Mouse (Mus musculus) C2C12 (cell line): Measurements from ENCODE around the gene Nwd2. TPM values are rescaled to one million over a fixed set of nuclear protein-coding genes. Genes with fewer than 3 reads are reported as not detected.

Experiments used
- H3K27me3 ChIP-seq: one replicate; pipeline ENCODE4 v1.6.1; 2011; ENCODE audit not compliant: control insufficient read depth, insufficient read depth, insufficient read length
- H3K36me3 ChIP-seq: one replicate; pipeline ENCODE4 v1.6.1; 2011; ENCODE audit not compliant: control insufficient read depth, insufficient read depth
- H3K4me3 ChIP-seq: one replicate; pipeline ENCODE4 v1.5.1; 2011; ENCODE audit warnings: mild to moderate bottlenecking, control low read depth; ENCODE audit not compliant: poor library complexity, insufficient read depth, severe bottlenecking
- H3K79me2 ChIP-seq: one replicate; pipeline ENCODE4 v1.6.1; 2011; ENCODE audit not compliant: control insufficient read depth, insufficient read depth
- H3K79me3 ChIP-seq: one replicate; pipeline ENCODE4 v1.6.1; 2011; ENCODE audit warnings: low read depth, control low read depth
- H3ac ChIP-seq: one replicate; pipeline ENCODE3; 2011; ENCODE audit warnings: low read depth; ENCODE audit not compliant: control insufficient read depth, insufficient read length
- CEBPB ChIP-seq: IDR thresholded peaks from one replicate; pipeline ENCODE4 v1.6.1; 2011; ENCODE audit warnings: low read depth, mild to moderate bottlenecking, control low read depth, moderate library complexity
- CTCF ChIP-seq: IDR thresholded peaks from one replicate; pipeline ENCODE4 v1.5.1; 2011; ENCODE audit not compliant: control insufficient read depth, insufficient read depth, insufficient read length
- FOSL1 ChIP-seq: IDR thresholded peaks from one replicate; pipeline ENCODE4 v1.8.0; 2011; ENCODE audit warnings: mild to moderate bottlenecking, low read length; ENCODE audit not compliant: poor library complexity, insufficient read depth, severe bottlenecking
- MAX ChIP-seq: IDR thresholded peaks from one replicate; pipeline ENCODE4 v1.6.1; 2011; ENCODE audit warnings: mild to moderate bottlenecking, control low read depth
- MYOD1 ChIP-seq: IDR thresholded peaks from one replicate; pipeline ENCODE4 v1.6.1; 2011; ENCODE audit warnings: low read depth; ENCODE audit not compliant: control insufficient read depth, insufficient read length
- MYOG ChIP-seq: IDR thresholded peaks from one replicate; pipeline ENCODE4 v1.6.1; 2011; ENCODE audit not compliant: control insufficient read depth, insufficient read length; ENCODE audit errors: extremely low read depth
- USF1 ChIP-seq: IDR thresholded peaks from one replicate; pipeline ENCODE4 v1.6.1; 2011; ENCODE audit warnings: low read depth, mild to moderate bottlenecking, control low read depth, moderate library complexity
- polyA plus RNA-seq: library from polyadenylated mRNA; unstranded; fragments of >200 nt; fragmentation: generic; extraction: Trizol; gene quantifications from one replicate; pipeline ENCODE4 v1.2.1, GENCODE M21; 2012; ENCODE audit warnings: missing spikeins

The Nwd2 gene
- polyA plus RNA-seq, 1 experiment = not detected

DNA sequence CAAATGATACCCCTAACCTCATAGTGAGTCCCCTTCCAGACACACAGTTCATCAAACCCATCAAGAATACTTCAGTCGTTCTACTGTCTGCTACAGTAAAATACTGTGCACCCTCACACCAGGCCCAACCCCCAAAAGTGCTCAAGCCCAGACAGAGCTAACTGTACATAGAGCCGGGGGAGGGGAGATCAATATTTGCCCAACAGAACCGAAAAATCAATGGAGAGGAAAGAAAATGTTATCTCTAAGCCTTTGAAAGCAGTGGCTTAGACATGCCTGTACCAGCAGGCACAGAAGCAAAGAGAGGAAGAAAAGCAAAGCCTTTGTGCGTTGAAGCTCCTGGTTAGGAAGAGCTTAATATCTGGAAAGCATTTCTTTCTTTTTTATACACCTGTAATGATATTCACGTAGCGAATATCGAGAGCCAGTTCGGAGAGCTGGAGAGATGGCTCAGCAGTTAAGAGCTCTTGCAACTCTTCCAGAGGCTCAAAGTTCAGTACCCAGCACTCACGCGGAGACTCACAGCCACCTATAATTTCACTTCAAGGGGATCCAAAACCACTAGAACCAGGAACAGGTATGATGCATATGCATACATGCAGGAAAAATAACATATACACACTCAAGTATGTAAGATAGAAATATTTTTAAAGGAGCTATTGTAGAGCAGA lies 139.4 kb downstream of the Nwd2 start:
- TF ChIP-seq CTCF (no peak), MAX (no peak), FOSL1 (no peak), CEBPB (no peak), MYOD1 (no peak)
- H3K4me3 ChIP-seq = no peak overlapping the region
- no peaks in the 10 kb centered on the region for H3K79me3 ChIP-seq
- H3K27me3 ChIP-seq = no peaks in the 10 kb centered on the region
- no peaks in the 10 kb centered on the region for H3K36me3 ChIP-seq
- no peaks in the 10 kb centered on the region for H3K79me2 ChIP-seq
- H3ac ChIP-seq = no peak overlapping the region

DNA sequence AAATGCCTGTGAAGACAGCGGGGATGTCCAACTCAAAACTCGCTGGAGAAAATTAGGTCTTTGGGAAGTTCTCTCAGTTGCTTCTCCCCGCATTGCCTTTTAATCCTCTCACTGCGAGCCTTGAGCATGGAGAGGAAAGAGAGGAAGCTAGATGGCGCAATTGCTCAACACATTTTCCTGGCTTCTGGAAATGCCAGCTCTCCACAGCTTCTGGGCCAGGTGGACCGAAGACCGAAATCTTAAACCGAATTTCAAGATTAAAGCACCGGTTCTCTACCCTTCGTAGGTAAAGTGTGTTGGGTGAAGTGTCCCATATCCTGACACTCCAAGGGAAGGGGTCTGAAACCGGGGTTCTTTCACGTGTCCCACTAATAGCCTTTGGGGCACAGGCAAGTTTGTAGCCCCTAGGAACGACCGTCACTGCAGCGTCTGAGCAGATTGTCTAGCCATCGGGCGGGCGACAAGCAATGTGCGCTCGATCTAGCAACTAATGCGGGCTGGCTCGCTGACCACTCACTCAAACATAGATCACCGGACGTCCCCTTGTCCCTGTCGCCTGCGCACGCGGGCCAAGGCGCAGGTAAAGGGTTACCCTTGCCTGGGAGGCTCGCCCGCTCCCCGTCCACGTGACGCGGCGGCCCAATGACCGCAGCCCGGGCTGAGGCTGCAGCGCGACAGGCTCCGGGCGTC lies 163.1 kb downstream of the Nwd2 start, which contains the start of gene 0610040J01Rik:
Gene 0610040J01Rik, plus strand, starts transcription at position 545 of the 690 bp plus-strand sequence.
- H3K27me3 ChIP-seq = peaks cover 5% of the 10 kb centered on the region
- no peaks in the 10 kb centered on the region for H3K36me3 ChIP-seq
- H3K79me2 ChIP-seq = no peaks in the 10 kb centered on the region
- H3ac ChIP-seq = no peak within 1 kb of the TSS
- TF ChIP-seq MYOD1 = no peak
- H3K4me3 ChIP-seq = no peak within 1 kb of the TSS
- no peaks in the 10 kb centered on the region for H3K79me3 ChIP-seq

DNA sequence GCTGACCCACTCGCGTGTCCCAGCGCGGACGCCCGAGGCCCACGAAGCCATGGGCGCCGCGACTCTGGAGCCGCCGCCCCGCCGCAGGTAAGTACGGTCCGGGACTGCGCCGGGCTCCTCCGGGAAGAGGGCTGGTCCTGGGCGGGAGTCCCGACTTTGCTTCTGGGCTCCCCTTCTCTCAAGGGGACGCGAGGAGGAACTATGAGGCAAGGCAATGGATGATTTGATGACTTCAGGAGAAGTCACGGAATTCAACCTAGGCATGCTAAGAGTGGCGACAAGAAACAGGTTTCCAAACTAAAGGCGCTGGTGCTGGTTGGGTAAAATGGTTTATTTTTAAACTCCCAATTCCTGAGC lies 163.6 kb downstream of the Nwd2 start:
- no peaks in the 10 kb centered on the region for H3K36me3 ChIP-seq
- H3K4me3 ChIP-seq = no peak overlapping the region
- TF ChIP-seq MYOD1 = no peak
- no peak for TF ChIP-seq FOSL1
- TF ChIP-seq MYOG = no peak
- TF ChIP-seq USF1 = no peak
- no peak for TF ChIP-seq CTCF
- no peak for TF ChIP-seq CEBPB
- no peak for TF ChIP-seq MAX
- H3K27me3 ChIP-seq = peaks cover 5% of the 10 kb centered on the region
- H3K79me3 ChIP-seq = no peaks in the 10 kb centered on the region
- no peak overlapping the region for H3ac ChIP-seq
- H3K79me2 ChIP-seq = no peaks in the 10 kb centered on the region

DNA sequence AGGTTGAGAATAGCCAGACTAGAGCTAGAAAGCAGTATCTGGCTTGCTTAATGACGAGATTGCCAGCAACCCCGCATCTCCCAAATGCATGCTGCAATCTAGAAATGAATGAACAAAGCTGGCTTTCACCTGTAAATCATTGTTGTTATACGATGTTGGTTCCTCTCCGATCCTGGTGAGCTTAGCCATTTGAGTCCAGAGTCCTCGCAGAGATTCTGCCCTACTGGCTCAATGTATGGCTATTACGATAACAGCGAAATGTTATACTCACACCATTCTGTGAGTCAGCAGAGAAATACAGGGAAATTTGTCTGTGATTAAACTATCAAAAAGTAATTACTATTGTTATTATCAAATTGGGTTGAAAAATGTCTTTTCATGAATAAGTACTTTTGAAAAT lies 167.7 kb downstream of the Nwd2 start:
- TF ChIP-seq MAX = no peak
- TF ChIP-seq MYOG = no peak
- no peak for TF ChIP-seq CTCF
- TF ChIP-seq USF1 = no peak
- no peak for TF ChIP-seq CEBPB
- no peak for TF ChIP-seq MYOD1
- no peak for TF ChIP-seq FOSL1
- Histone ChIP-seq H3ac (no peak overlapping the region), H3K27me3 (peaks cover 5% of the 10 kb centered on the region), H3K4me3 (no peak overlapping the region), H3K79me2 (no peaks in the 10 kb centered on the region), H3K36me3 (no peaks in the 10 kb centered on the region), H3K79me3 (no peaks in the 10 kb centered on the region)

DNA sequence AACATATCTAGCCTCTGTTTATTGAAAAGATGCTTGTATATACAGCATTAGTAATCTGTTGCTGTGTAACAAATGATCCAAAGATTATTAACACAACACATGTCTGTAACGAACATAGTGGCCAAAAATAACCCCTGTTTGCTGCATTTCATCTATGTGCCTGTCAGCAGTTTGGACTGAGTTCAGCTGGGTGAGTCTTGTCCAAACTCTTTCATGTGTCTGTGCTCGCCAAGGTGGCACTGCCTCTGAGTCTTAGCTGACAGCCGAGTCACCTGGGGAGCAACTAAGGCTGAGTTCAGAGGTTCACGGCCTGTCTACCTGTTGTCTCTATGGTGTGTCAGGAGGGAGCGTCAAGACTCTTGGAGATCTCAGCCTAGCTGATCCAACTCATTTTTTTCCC lies 168.4 kb downstream of the Nwd2 start:
- H3K4me3 ChIP-seq = no peak overlapping the region
- H3K36me3 ChIP-seq = no peaks in the 10 kb centered on the region
- no peaks in the 10 kb centered on the region for H3K79me2 ChIP-seq
- TF ChIP-seq CEBPB = no peak
- TF ChIP-seq MYOG = no peak
- no peak for TF ChIP-seq MYOD1
- no peak for TF ChIP-seq CTCF
- TF ChIP-seq MAX = no peak
- TF ChIP-seq USF1 = no peak
- no peak for TF ChIP-seq FOSL1
- H3K27me3 ChIP-seq = peaks cover 2% of the 10 kb centered on the region
- H3K79me3 ChIP-seq = no peaks in the 10 kb centered on the region
- H3ac ChIP-seq = no peak overlapping the region

DNA sequence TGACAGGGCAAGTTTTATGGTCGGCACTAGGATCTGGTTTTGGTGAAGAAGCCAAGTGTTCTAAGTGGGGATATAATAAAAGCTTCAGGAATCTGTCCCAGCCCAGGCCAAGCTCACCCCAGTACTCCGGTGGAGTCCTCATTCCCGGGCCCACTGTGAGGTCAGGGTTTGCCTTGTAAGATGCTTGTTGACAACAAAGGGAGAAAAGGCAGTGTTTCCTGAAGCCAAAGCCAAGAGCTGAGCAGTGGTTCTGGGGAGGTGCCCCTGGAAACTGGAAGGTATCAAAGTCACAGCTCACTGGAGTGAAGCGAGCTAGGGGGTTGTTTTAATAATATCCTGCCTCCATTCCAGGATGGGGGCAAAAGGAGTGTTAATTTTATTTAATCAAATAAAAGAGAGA lies 170.1 kb downstream of the Nwd2 start:
- Histone ChIP-seq H3K79me3 (no peaks in the 10 kb centered on the region), H3ac (no peak overlapping the region), H3K79me2 (no peaks in the 10 kb centered on the region), H3K4me3 (no peak overlapping the region), H3K27me3 (no peaks in the 10 kb centered on the region), H3K36me3 (no peaks in the 10 kb centered on the region)
- TF ChIP-seq MYOG (no peak), CEBPB (no peak), MYOD1 (no peak), FOSL1 (no peak), USF1 (no peak), CTCF (no peak), MAX (no peak)
